Mouse (Mus musculus) mesoderm, embryonic 11.5 days (tissue): Measurements from ENCODE around the gene Cnih2.

Source experiments
- DNase-seq: peaks from one replicate; pipeline ENCODE4 v3.0.0-alpha.2; 2012; ENCODE audit warnings: low read depth, low spot score

Cnih2 gene

GRCm38 (mm10) chr19:5048138-5049056 is 49.9 kb downstream of the Cnih2 start:
- DNase-seq, result no peak

- no peak for DNase-seq
These were observed 52.8 kb downstream of the Cnih2 start for GRCm38 (mm10) chr19:5045531-5045930.
